Mouse (Mus musculus) Patski (cell line): ENCODE data around the gene Gm20721. TPM values are rescaled to one million over a fixed set of nuclear protein-coding genes. Genes with fewer than 3 reads are reported as not detected.

ENCODE experiments used
- ATAC-seq: fragments of 100-300 bp; one replicate; pipeline ENCODE4 v1.8.0; 2021
- CTCF ChIA-PET: fragments of 350-600 bp; sonication (Branson Sonifier 250); formaldehyde crosslinking; loops from one replicate; lab custom pipeline; 2022; ENCODE audit warnings: inconsistent platforms; lab: Charles Lee
- POLR2A ChIA-PET: fragments of 350-600 bp; sonication (Branson Sonifier 250); formaldehyde crosslinking; loops from one replicate; lab custom pipeline; 2022; ENCODE audit warnings: antibody characterized with exemption, inconsistent platforms; lab: Charles Lee
- DNase-seq: peaks from one replicate; pipeline ENCODE4 v3.0.0-alpha.2; 2011; ENCODE audit warnings: low read depth, low spot score
- H3K27me3 ChIP-seq: fragments of 371-371 bp; one replicate; pipeline ENCODE4 v1.5.1; 2021
- CTCF ChIP-seq: fragments of 100-300 bp; IDR thresholded peaks from one replicate; pipeline ENCODE4 v1.5.1; 2021
- in situ Hi-C: fragments of 300-500 bp; cut with MboI; formaldehyde crosslinking; loops from 3 replicates; pipeline ENCODE4 v1.11.1; 2018; ENCODE audit warnings: low pct_unique_long_range_greater_than_20kb, mixed read lengths
- polyA plus RNA-seq: library from polyadenylated mRNA; unstranded; gene quantifications from one replicate; pipeline ENCODE4 v1.2.3, GENCODE M21; 2021

Gene Gm20721
- polyA plus RNA-seq, 1 experiment from 2014 or later = 152 TPM

DNA sequence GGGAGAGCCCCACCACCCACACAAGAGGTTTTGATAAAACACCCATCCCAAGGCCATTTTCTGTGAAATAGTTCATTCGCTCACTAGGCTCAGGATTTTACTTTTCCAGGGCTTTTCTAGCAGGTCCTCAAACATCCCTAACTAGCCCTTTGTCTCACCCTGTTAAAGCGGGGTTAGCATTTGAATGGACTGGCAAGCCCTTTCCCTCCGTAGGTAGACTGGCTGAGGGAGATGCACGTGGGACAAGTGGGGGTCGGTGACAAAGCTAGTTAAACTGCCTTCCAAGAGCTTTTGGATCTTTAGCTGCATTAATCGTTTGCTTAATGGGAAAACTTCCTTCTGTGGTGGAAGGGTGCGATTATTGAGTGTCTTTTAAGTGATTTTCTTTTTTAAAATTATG, 58.6 kb downstream of the Gm20721 start:
- DNase-seq = no peak
- in situ Hi-C loops = loop anchor here (10.0 to 25.0 kb wide), 2 partner anchors 693 to 1101 kb away; no protein-coding TSS in a partner anchor
- H3K27me3 ChIP-seq = peaks cover 24% of the 10 kb centered on the region
- TF ChIP-seq CTCF = no peak
- ChIA-PET POLR2A (no interaction called here), CTCF (no interaction called here)
- no peak for ATAC-seq

DNA sequence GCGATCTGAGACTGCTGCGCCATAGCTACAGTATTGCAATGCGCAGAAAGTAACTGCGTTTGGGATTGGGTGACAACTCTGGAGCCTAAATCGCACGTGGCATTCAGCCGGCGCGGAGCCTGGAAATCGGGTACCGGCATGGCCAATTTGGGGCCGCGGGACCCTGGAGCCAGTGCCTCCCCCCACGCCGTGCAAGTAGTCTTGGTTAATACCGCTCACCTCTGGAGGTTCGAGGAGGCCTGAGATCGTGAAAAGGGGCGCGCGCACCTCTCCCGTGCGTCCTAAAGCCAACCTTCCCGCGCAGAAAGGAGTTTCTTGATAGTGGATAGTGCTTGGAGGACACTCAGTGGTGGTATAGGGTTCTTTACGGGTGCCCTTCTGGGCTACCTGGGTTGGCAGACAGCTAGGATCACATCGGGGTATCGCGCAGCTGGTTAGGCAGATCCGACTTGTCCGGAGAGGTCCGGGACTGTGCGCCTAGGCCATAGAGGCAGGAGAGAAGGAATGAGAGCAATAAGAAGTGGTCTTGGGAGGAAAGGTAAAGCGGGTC, 60.5 kb downstream of the Gm20721 start:
- in situ Hi-C loops = loop anchor here (10.0 to 25.0 kb wide), 2 partner anchors 691 to 1099 kb away; no protein-coding TSS in a partner anchor
- TF ChIP-seq CTCF = no peak
- ATAC-seq = no peak
- POLR2A ChIA-PET = no interaction called here
- CTCF ChIA-PET = no interaction called here
- H3K27me3 ChIP-seq = peaks cover 32% of the 10 kb centered on the region
- no peak for DNase-seq

- DNase-seq (no peak), ATAC-seq (no peak)
- peaks cover 32% of the 10 kb centered on the region for H3K27me3 ChIP-seq
- no peak for TF ChIP-seq CTCF
- in situ Hi-C loops = loop anchor here (5.0 to 25.0 kb wide), 3 partner anchors 208 to 1098 kb away; partner anchors contain the start of gene Stx16
- CTCF ChIA-PET = no interaction called here
- POLR2A ChIA-PET = no interaction called here
These were observed 61.6 kb downstream of the Gm20721 start for GRCm38 (mm10) chr2:174284807-174285457.

DNA sequence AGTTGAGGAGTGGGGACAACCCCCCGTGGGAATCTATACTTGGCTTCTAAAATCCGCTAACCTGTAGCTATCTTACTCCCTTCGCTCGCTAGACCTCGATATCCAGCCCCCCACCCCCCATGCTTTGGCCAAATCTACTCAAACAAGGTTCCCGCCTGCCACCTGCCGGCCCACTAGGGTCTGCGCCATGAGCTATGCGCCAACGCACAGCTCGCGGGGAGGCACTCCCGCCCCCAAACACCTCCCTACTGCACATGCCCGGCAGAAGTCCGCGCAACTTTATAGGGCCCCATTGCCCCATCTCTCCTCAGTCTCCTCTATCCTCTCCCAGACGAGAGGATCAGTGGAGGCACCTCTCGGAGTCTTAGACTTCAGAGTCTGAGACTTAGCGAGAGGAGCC, 62.5 kb downstream of the Gm20721 start, which contains the start of gene Gnas:
Gene Gnas (plus strand): TSS at position 310 of the 400 bp plus-strand sequence.
- ChIA-PET POLR2A (no interaction called here), CTCF (interaction anchor here (0.6 kb wide), 1 partner anchor 690 kb away, joined by 4 read pairs; no protein-coding TSS in a partner anchor)
- in situ Hi-C loops = loop anchor here (5.0 to 25.0 kb wide), 3 partner anchors 207 to 1097 kb away; partner anchors contain the start of gene Stx16
- TF ChIP-seq CTCF = no peak
- ATAC-seq = no peak
- DNase-seq = no peak
- peaks cover 32% of the 10 kb centered on the region for H3K27me3 ChIP-seq

DNA sequence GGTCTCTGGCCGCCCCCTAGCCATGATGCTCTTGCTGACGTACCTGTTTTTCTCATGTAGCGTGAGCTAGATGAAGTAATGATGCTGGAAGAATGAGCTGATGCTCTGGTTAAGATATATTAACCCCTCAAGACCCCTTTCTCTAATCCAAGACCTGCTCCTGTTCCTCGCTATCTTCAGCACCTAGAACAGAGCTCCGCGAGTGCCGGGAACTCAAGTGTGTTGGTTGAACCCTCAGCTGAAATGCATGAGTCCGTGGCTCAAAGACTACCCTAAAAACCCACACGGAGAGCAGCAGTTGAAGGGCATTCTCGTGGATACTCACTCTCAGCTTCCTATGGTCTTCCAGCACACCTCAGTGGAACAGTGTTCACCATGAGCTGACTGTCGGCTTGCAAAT, 63.2 kb downstream of the Gm20721 start:
- TF ChIP-seq CTCF = no peak

More for the DNA sequence above, 63.2 kb downstream of the Gm20721 start:
- ATAC-seq = no peak
- POLR2A ChIA-PET = no interaction called here
- in situ Hi-C loops = loop anchor here (5.0 to 25.0 kb wide), 3 partner anchors 206 to 1096 kb away; partner anchors contain the start of gene Stx16
- peaks cover 34% of the 10 kb centered on the region for H3K27me3 ChIP-seq
- CTCF ChIA-PET = no interaction called here
- DNase-seq = no peak

Other genes with a start within 250 kb of the Gm20721 start
- 0.59 TPM for gene Npepl1, start 236.4 kb downstream of the Gm20721 start, polyA plus RNA-seq
- gene Gnas, start 62.4 kb downstream of the Gm20721 start, polyA plus RNA-seq = 1,008 TPM
- 47.1 TPM for gene Nelfcd, start 69.1 kb upstream of the Gm20721 start, polyA plus RNA-seq
- 0.09 TPM for gene Ctsz, start 92.3 kb upstream of the Gm20721 start, polyA plus RNA-seq
- not detected for gene Tubb1, start 104.0 kb upstream of the Gm20721 start, polyA plus RNA-seq
- gene Atp5e, start 117.4 kb upstream of the Gm20721 start, polyA plus RNA-seq = 379 TPM
- 95.9 TPM for gene Prelid3b, start 126.4 kb upstream of the Gm20721 start, polyA plus RNA-seq